Mouse (Mus musculus) right cerebral cortex, postnatal 14 days (tissue): ENCODE results near the gene Pdcl3.
"Not testable (repeated sequence)": the region's sequence is repeated elsewhere in the genome, so short reads cannot be mapped to it uniquely, and the experiment has no call there.

Experiments used
- DNase-seq: peaks from one replicate; pipeline ENCODE4 v3.0.0; 2022

Pdcl3 gene

GRCm38 (mm10) chr1:39025840-39026239, 40.4 kb downstream of the Pdcl3 start:
- DNase-seq: no peak

GRCm38 (mm10) chr1:39029176-39029575, 43.8 kb downstream of the Pdcl3 start:
- DNase-seq: no peak

- DNase-seq: no peak
These were observed 44.7 kb downstream of the Pdcl3 start for GRCm38 (mm10) chr1:39030108-39030507.

GRCm38 (mm10) chr1:39035817-39036216, 50.4 kb downstream of the Pdcl3 start:
- no peak for DNase-seq

- DNase-seq: no peak
These were observed 56.8 kb downstream of the Pdcl3 start for GRCm38 (mm10) chr1:39042188-39042587.

GRCm38 (mm10) chr1:39044442-39044841, 59.0 kb downstream of the Pdcl3 start:
- DNase-seq: not testable (repeated sequence)

- no peak for DNase-seq
These were observed 61.3 kb downstream of the Pdcl3 start for GRCm38 (mm10) chr1:39046689-39047088.
